Mouse (Mus musculus) liver, adult 2 months (tissue): ENCODE results near the gene Olfr469. TPM values are rescaled to one million over a fixed set of nuclear protein-coding genes. Genes with fewer than 3 reads are reported as not detected.

Experiments
- DNase-seq: peaks from one replicate; pipeline ENCODE4 v3.0.0-alpha.2; 2011; ENCODE audit warnings: low read depth, low spot score; ENCODE audit errors: extremely low read depth
- H3K27ac ChIP-seq: fragments of 200-500 bp; replicated peaks from 2 replicates; pipeline ENCODE4 v1.5.1; 2012; ENCODE audit warnings: low read depth, mild to moderate bottlenecking, control low read depth, inconsistent platforms, low read length; ENCODE audit not compliant: insufficient read depth
- H3K27me3 ChIP-seq: fragments of 200-500 bp; 2 replicates; pipeline ENCODE4 v1.6.1; 2012; ENCODE audit warnings: mild to moderate bottlenecking, moderate library complexity, low read length, inconsistent platforms; ENCODE audit not compliant: control insufficient read depth, insufficient read depth
- H3K36me3 ChIP-seq: fragments of 200-500 bp; 2 replicates; pipeline ENCODE4 v1.6.1; 2012; ENCODE audit warnings: low read length, inconsistent platforms; ENCODE audit not compliant: control insufficient read depth, insufficient read depth
- H3K4me1 ChIP-seq: fragments of 200-500 bp; 2 replicates; pipeline ENCODE4 v1.6.1; 2011; ENCODE audit warnings: low read length; ENCODE audit not compliant: control insufficient read depth, insufficient read depth
- H3K4me3 ChIP-seq: fragments of 200-500 bp; 2 replicates; pipeline ENCODE4 v1.5.1; 2011; ENCODE audit warnings: low read depth, mild to moderate bottlenecking, control low read depth, low read length, moderate library complexity; ENCODE audit not compliant: insufficient read depth
- H3K79me2 ChIP-seq: fragments of 200-500 bp; 2 replicates; pipeline ENCODE4 v1.6.1; 2012; ENCODE audit warnings: inconsistent platforms, mild to moderate bottlenecking, low read length, moderate library complexity; ENCODE audit not compliant: control insufficient read depth, insufficient read depth
- H3K9ac ChIP-seq: fragments of 200-500 bp; 2 replicates; pipeline ENCODE4 v1.6.1; 2012; ENCODE audit warnings: low read depth, mild to moderate bottlenecking, control low read depth, inconsistent platforms, low read length
- CTCF ChIP-seq: fragments of 200-500 bp; IDR thresholded peaks from 2 replicates; pipeline ENCODE4 v1.5.1; 2011; ENCODE audit warnings: low read depth, low read length, control low read depth
- POLR2A ChIP-seq: fragments of 200-500 bp; IDR thresholded peaks from 2 replicates; pipeline ENCODE4 v1.6.1; 2011; ENCODE audit warnings: low read length, control low read depth; ENCODE audit not compliant: insufficient read depth; ENCODE audit errors: extremely low read depth
- WGBS: fragments of 180-500 bp; shearing (Covaris S2); methylation state at CpG from one replicate; pipeline ENCODE4 v1.1.7; 2018; 5-methylcytosine and 5-hydroxymethylcytosine counted together
- polyA plus RNA-seq: library from polyadenylated mRNA; depleted of rRNA; stranded (reverse); fragments of >200 nt; gene quantifications from 2 replicates; pipeline ENCODE4 v1.2.3, GENCODE M21; 2012; rRNA removed
- total RNA-seq: library from RNA; depleted of rRNA; stranded (reverse); fragments of >200 nt; gene quantifications from 2 replicates; pipeline ENCODE4 v1.2.3, GENCODE M21; 2014; rRNA removed

The Olfr469 gene
- total and polyA plus RNA-seq, 2 experiments, result not detected

DNA sequence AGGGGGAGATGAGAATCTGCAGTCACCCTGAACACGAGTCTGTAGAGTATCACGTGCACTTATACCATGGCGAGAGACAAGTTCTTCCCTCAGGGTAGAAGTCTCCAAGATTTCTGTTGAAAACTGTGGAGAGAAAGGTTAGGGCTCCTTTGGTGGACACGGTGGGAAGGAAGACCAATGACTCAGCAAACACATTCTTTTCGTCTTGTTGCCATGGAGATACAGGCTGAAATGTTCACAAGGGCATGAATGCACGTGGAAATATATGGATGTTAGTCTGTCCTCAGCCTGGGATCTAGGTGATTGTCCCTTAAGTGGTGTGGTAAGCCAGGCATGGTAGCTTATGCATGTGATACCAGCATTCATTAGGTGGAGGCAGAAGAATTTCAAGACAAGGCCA, 54.5 kb downstream of the Olfr469 start:
- 72% methylated on average over 6 of the region's 6 CpGs for WGBS
- no peak for TF ChIP-seq POLR2A
- TF ChIP-seq CTCF, result no peak
- H3K36me3 ChIP-seq, result no peaks in the 10 kb centered on the region

More for the DNA sequence above, 54.5 kb downstream of the Olfr469 start:
- Histone ChIP-seq H3K4me1 (no peaks in the 10 kb centered on the region), H3K27me3 (no peaks in the 10 kb centered on the region), H3K9ac (no peak overlapping the region), H3K4me3 (no peak overlapping the region), H3K79me2 (no peaks in the 10 kb centered on the region), H3K27ac (no peak overlapping the region)
- DNase-seq, result no peak

Other genes starting within 250 kb of the Olfr469 start
- 20.9 and 24.8 TPM in 2 replicates for gene Ppfibp2, start 230.3 kb downstream of the Olfr469 start, total RNA-seq
- 9.6 and 9.9 TPM in 2 replicates for gene Ppfibp2, start 230.3 kb downstream of the Olfr469 start, polyA plus RNA-seq
- not detected in 2 replicates for gene 5330417H12Rik, start 200.4 kb downstream of the Olfr469 start, total RNA-seq
- gene 5330417H12Rik, start 200.4 kb downstream of the Olfr469 start, polyA plus RNA-seq, result not detected in 2 replicates
- gene Cyb5r2, start 67.5 kb downstream of the Olfr469 start, total RNA-seq, result 0.07 TPM in 1 of 2 replicates, not detected in the other
- gene Cyb5r2, start 67.5 kb downstream of the Olfr469 start, polyA plus RNA-seq, result 0.07 and 0.10 TPM in 2 replicates
- not detected in 2 replicates for gene Ovch2, start 24.3 kb downstream of the Olfr469 start, total RNA-seq
- not detected in 2 replicates for gene Ovch2, start 24.3 kb downstream of the Olfr469 start, polyA plus RNA-seq
- not detected in 2 replicates for gene Olfr467, start 13.3 kb downstream of the Olfr469 start, total RNA-seq
- not detected in 2 replicates for gene Olfr467, start 13.3 kb downstream of the Olfr469 start, polyA plus RNA-seq
- not detected in 2 replicates for gene Olfr470, start 21.9 kb upstream of the Olfr469 start, total RNA-seq
- gene Olfr470, start 21.9 kb upstream of the Olfr469 start, polyA plus RNA-seq, result not detected in 2 replicates
- not detected in 2 replicates for gene Olfr472, start 72.4 kb upstream of the Olfr469 start, total RNA-seq
- gene Olfr472, start 72.4 kb upstream of the Olfr469 start, polyA plus RNA-seq, result not detected in 2 replicates
- gene Olfr473, start 104.9 kb upstream of the Olfr469 start, total RNA-seq, result not detected in 2 replicates
- not detected in 2 replicates for gene Olfr473, start 104.9 kb upstream of the Olfr469 start, polyA plus RNA-seq
- not detected in 2 replicates for gene Olfr474, start 129.1 kb upstream of the Olfr469 start, total RNA-seq
- not detected in 2 replicates for gene Olfr474, start 129.1 kb upstream of the Olfr469 start, polyA plus RNA-seq
- gene Olfr476, start 139.3 kb upstream of the Olfr469 start, total RNA-seq, result not detected in 2 replicates
- gene Olfr476, start 139.3 kb upstream of the Olfr469 start, polyA plus RNA-seq, result not detected in 2 replicates
- not detected in 2 replicates for gene Olfr477, start 161.2 kb upstream of the Olfr469 start, total RNA-seq
- gene Olfr477, start 161.2 kb upstream of the Olfr469 start, polyA plus RNA-seq, result not detected in 2 replicates
- gene Olfr478, start 208.4 kb upstream of the Olfr469 start, total RNA-seq, result not detected in 2 replicates
- not detected in 2 replicates for gene Olfr478, start 208.4 kb upstream of the Olfr469 start, polyA plus RNA-seq
- gene Olfr479, start 225.2 kb upstream of the Olfr469 start, total RNA-seq, result not detected in 2 replicates
- gene Olfr479, start 225.2 kb upstream of the Olfr469 start, polyA plus RNA-seq, result not detected in 2 replicates
- gene Olfr480, start 241.8 kb upstream of the Olfr469 start, total RNA-seq, result not detected in 2 replicates
- gene Olfr480, start 241.8 kb upstream of the Olfr469 start, polyA plus RNA-seq, result not detected in 2 replicates